Mouse (Mus musculus): ENCODE results near the gene Mier2. TPM values are rescaled to one million over a fixed set of nuclear protein-coding genes. Genes with fewer than 3 reads are reported as not detected.

Gene Mier2
- polyA plus RNA-seq, 1 experiment: 26.6 TPM

GRCm38 (mm10) chr10:79542171-79542570, 12.8 kb downstream of the Mier2 start:
- TF ChIP-seq E2F4 (IDR thresholded peaks at IDR 0.05; ENCODE audit: insufficient read depth): no peak
- TF ChIP-seq REST (IDR thresholded peaks at IDR 0.05; ENCODE audit: insufficient read depth, insufficient read length): no peak
- TF ChIP-seq CEBPB (IDR thresholded peaks at IDR 0.05; ENCODE audit: insufficient read depth, poor library complexity, severe bottlenecking): no peak
- TF ChIP-seq MAX (IDR thresholded peaks at IDR 0.05; ENCODE audit: low read depth): no peak
- no peak for TF ChIP-seq USF1 (IDR thresholded peaks at IDR 0.05; ENCODE audit: low read depth)
- no peak overlapping the region for H3ac ChIP-seq (ENCODE audit: control insufficient read depth, insufficient read length)
- no peaks in the 10 kb centered on the region for H3K36me3 ChIP-seq (ENCODE audit: control insufficient read depth, insufficient read depth)
- H3K27me3 ChIP-seq (ENCODE audit: control insufficient read depth, insufficient read depth, insufficient read length): no peaks in the 10 kb centered on the region
- no peak overlapping the region for H3K4me2 ChIP-seq (ENCODE audit: low read depth)
- H3K79me2 ChIP-seq (ENCODE audit: control insufficient read depth, insufficient read depth): no peaks in the 10 kb centered on the region
- H3K4me3 ChIP-seq: no peak overlapping the region

GRCm38 (mm10) chr10:79541522-79541921, 13.5 kb downstream of the Mier2 start:
- no peak overlapping the region for H3K4me3 ChIP-seq
- no peaks in the 10 kb centered on the region for H3K79me2 ChIP-seq (ENCODE audit: control insufficient read depth, insufficient read depth)
- no peaks in the 10 kb centered on the region for H3K27me3 ChIP-seq (ENCODE audit: control insufficient read depth, insufficient read depth, insufficient read length)
- TF ChIP-seq CEBPB (IDR thresholded peaks at IDR 0.05; ENCODE audit: insufficient read depth, poor library complexity, severe bottlenecking) (no peak), MYOD1 (IDR thresholded peaks at IDR 0.05; ENCODE audit: control insufficient read depth in 1 of 3, insufficient read length in 2 of 3, low read depth in 2 of 3) (no peak), MAX (IDR thresholded peaks at IDR 0.05; ENCODE audit: low read depth) (no peak)
- no peak overlapping the region for H3ac ChIP-seq (ENCODE audit: control insufficient read depth, insufficient read length)
- no peaks in the 10 kb centered on the region for H3K36me3 ChIP-seq (ENCODE audit: control insufficient read depth, insufficient read depth)
- H3K4me2 ChIP-seq (ENCODE audit: low read depth): no peak overlapping the region

DNA sequence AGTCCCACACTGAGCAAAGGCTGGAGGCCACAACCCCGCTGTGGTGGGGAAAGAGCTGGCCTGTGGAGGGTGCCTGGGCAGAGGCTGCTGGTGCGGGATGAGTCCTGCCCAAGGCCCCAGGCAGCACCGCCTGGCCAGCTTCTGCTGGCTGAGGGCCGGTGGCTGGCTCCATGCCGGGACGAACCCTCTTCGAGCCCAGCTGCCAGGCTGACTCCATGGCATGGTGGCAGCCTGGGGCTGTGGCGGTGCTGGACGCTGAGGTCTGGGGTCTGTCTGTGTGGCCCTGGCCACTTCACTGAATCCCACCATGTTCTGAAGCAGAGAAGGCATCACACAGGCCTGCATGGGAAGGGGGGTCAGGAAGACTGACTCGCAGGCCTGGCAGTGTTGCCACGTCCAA, 14.3 kb downstream of the Mier2 start:
- Histone ChIP-seq H3K4me3 (no peak overlapping the region), H3K36me3 (ENCODE audit: control insufficient read depth, insufficient read depth) (no peaks in the 10 kb centered on the region), H3K4me2 (ENCODE audit: low read depth) (no peak overlapping the region), H3K79me2 (ENCODE audit: control insufficient read depth, insufficient read depth) (no peaks in the 10 kb centered on the region), H3K27me3 (ENCODE audit: control insufficient read depth, insufficient read depth, insufficient read length) (no peaks in the 10 kb centered on the region), H3ac (ENCODE audit: control insufficient read depth, insufficient read length) (no peak overlapping the region)
- no peak for TF ChIP-seq MYOD1 (IDR thresholded peaks at IDR 0.05; ENCODE audit: control insufficient read depth in 1 of 3, insufficient read length in 2 of 3, low read depth in 2 of 3)
- TF ChIP-seq TCF12 (IDR thresholded peaks at IDR 0.05; ENCODE audit: insufficient read depth, poor library complexity, severe bottlenecking): no peak
- no peak for TF ChIP-seq CEBPB (IDR thresholded peaks at IDR 0.05; ENCODE audit: insufficient read depth, poor library complexity, severe bottlenecking)
- TF ChIP-seq POLR2A (IDR thresholded peaks at IDR 0.05; ENCODE audit: insufficient read length, low read depth): no peak
- TF ChIP-seq E2F4 (IDR thresholded peaks at IDR 0.05; ENCODE audit: insufficient read depth): no peak
- no peak for TF ChIP-seq POLR2AphosphoS2 (IDR thresholded peaks at IDR 0.05; ENCODE audit: insufficient read length, low read depth)
- TF ChIP-seq MYOG (IDR thresholded peaks at IDR 0.05; ENCODE audit: control insufficient read depth in 1 of 3, insufficient read depth in 1 of 3, insufficient read length in 2 of 3, low read depth in 2 of 3): no peak
- TF ChIP-seq MAX (IDR thresholded peaks at IDR 0.05; ENCODE audit: low read depth): no peak
- no peak for TF ChIP-seq TCF3 (IDR thresholded peaks at IDR 0.05; ENCODE audit: insufficient read length, low read depth)
- TF ChIP-seq USF1 (IDR thresholded peaks at IDR 0.05; ENCODE audit: low read depth): no peak
- TF ChIP-seq SRF (IDR thresholded peaks at IDR 0.05; ENCODE audit: control insufficient read depth, insufficient read length, low read depth): no peak
- TF ChIP-seq REST (IDR thresholded peaks at IDR 0.05; ENCODE audit: insufficient read depth, insufficient read length): no peak

DNA sequence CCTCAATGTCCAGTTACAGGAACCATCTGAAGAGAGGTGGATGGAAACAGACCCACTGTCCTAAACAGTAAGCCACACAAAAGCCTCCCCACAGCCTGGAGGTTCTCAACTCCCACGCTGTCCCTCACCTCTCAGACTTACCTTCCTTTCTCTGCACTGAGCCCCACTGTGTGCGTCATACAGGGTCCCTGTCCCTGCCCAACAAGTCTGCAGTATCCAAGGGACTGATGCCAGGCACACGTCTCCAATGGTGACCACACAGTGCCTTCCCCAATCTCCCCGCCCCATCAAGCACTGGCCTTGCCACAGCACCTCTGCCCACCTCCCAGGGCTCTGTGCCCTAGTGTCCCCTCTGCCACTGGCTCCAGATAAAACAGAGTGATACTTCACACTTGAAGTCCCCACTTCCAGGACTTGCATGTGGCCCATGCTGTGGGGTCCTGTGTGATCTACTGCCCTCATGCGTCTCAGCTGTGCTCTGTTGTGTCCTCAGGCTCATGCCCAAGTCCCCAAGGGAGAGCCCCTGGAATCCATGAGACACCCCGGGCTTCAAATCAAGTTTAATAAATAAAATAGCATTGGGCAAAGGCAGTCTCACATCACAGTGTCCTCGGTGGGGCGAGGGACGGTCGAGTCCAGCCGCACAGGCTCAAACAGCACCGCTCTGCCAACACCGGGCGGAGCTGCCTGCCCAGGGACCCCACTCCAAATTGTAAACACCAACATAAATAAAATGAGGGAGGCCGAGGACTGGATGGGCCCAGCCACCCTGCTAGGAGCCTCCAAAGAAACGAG, 15.1 kb downstream of the Mier2 start:
- TF ChIP-seq CEBPB (IDR thresholded peaks at IDR 0.05; ENCODE audit: insufficient read depth, poor library complexity, severe bottlenecking) (no peak), MYOD1 (IDR thresholded peaks at IDR 0.05; ENCODE audit: control insufficient read depth in 1 of 3, insufficient read length in 2 of 3, low read depth in 2 of 3) (no peak), SRF (IDR thresholded peaks at IDR 0.05; ENCODE audit: control insufficient read depth, insufficient read length, low read depth) (no peak), REST (IDR thresholded peaks at IDR 0.05; ENCODE audit: insufficient read depth, insufficient read length) (no peak), MAX (IDR thresholded peaks at IDR 0.05; ENCODE audit: low read depth) (no peak), USF1 (IDR thresholded peaks at IDR 0.05; ENCODE audit: low read depth) (no peak), E2F4 (IDR thresholded peaks at IDR 0.05; ENCODE audit: insufficient read depth) (no peak), POLR2AphosphoS2 (IDR thresholded peaks at IDR 0.05; ENCODE audit: insufficient read length, low read depth) (no peak), TCF12 (IDR thresholded peaks at IDR 0.05; ENCODE audit: insufficient read depth, poor library complexity, severe bottlenecking) (no peak), TCF3 (IDR thresholded peaks at IDR 0.05; ENCODE audit: insufficient read length, low read depth) (no peak)
- H3K79me2 ChIP-seq (ENCODE audit: control insufficient read depth, insufficient read depth): no peaks in the 10 kb centered on the region
- H3K4me3 ChIP-seq: no peak overlapping the region
- no peaks in the 10 kb centered on the region for H3K36me3 ChIP-seq (ENCODE audit: control insufficient read depth, insufficient read depth)
- H3K27me3 ChIP-seq (ENCODE audit: control insufficient read depth, insufficient read depth, insufficient read length): no peaks in the 10 kb centered on the region
- H3K4me2 ChIP-seq (ENCODE audit: low read depth): no peak overlapping the region
- no peak overlapping the region for H3ac ChIP-seq (ENCODE audit: control insufficient read depth, insufficient read length)

GRCm38 (mm10) chr10:79538873-79539272, 16.1 kb downstream of the Mier2 start:
- no peak overlapping the region for H3K4me2 ChIP-seq (ENCODE audit: low read depth)
- no peaks in the 10 kb centered on the region for H3K79me2 ChIP-seq (ENCODE audit: control insufficient read depth, insufficient read depth)
- H3K27me3 ChIP-seq (ENCODE audit: control insufficient read depth, insufficient read depth, insufficient read length): no peaks in the 10 kb centered on the region
- no peak overlapping the region for H3K4me3 ChIP-seq
- TF ChIP-seq MAX (IDR thresholded peaks at IDR 0.05; ENCODE audit: low read depth) (no peak), POLR2A (IDR thresholded peaks at IDR 0.05; ENCODE audit: insufficient read length, low read depth) (no peak), SRF (IDR thresholded peaks at IDR 0.05; ENCODE audit: control insufficient read depth, insufficient read length, low read depth) (no peak), MYOG (IDR thresholded peaks at IDR 0.05; ENCODE audit: control insufficient read depth in 1 of 3, insufficient read depth in 1 of 3, insufficient read length in 2 of 3, low read depth in 2 of 3) (no peak), TCF3 (IDR thresholded peaks at IDR 0.05; ENCODE audit: insufficient read length, low read depth) (no peak), CEBPB (IDR thresholded peaks at IDR 0.05; ENCODE audit: insufficient read depth, poor library complexity, severe bottlenecking) (no peak), USF1 (IDR thresholded peaks at IDR 0.05; ENCODE audit: low read depth) (no peak), TCF12 (IDR thresholded peaks at IDR 0.05; ENCODE audit: insufficient read depth, poor library complexity, severe bottlenecking) (no peak), E2F4 (IDR thresholded peaks at IDR 0.05; ENCODE audit: insufficient read depth) (no peak)
- no peak overlapping the region for H3ac ChIP-seq (ENCODE audit: control insufficient read depth, insufficient read length)
- H3K36me3 ChIP-seq (ENCODE audit: control insufficient read depth, insufficient read depth): no peaks in the 10 kb centered on the region
